Mouse (Mus musculus) T-helper 2 cell (primary cell): Measurements from ENCODE around the gene Cux2.
"Not testable (repeated sequence)": the region's sequence is repeated elsewhere in the genome, so short reads cannot be mapped to it uniquely, and the experiment has no call there.

Experiments
- in situ Hi-C: fragments of 300-600 bp; cut with MboI, MseI; formaldehyde crosslinking; loops from one replicate; pipeline ENCODE4 v1.15.1; 2025; ENCODE audit warnings: high pct_unique_total_duplicates

The Cux2 gene

DNA sequence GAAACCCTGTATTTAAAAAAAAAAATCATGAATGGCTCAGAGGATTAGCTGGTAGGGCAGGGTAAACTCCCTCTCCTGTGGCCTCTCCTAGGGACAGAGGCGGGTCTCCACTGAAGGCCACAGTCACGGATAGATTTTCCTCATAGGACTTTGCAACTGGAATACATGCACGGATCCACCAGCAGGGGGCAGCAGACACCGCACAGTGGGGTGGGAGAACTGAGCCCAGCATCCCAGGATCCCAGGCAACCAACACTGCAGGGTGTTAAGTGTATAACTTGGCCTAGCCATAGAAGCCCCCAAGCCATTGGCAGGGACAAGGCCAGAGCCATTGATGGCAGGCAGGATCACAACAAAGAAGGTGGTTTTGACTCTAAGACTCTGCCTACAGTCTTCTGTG is 177.7 kb downstream of the Cux2 start:
- in situ Hi-C loops, result no loop called here

- in situ Hi-C loops, result no loop called here
Observed at GRCm38 (mm10) chr5:121871515-121872030, 178.3 kb downstream of the Cux2 start.

GRCm38 (mm10) chr5:121870832-121871231 is 179.1 kb downstream of the Cux2 start:
- in situ Hi-C loops, result no loop called here

DNA sequence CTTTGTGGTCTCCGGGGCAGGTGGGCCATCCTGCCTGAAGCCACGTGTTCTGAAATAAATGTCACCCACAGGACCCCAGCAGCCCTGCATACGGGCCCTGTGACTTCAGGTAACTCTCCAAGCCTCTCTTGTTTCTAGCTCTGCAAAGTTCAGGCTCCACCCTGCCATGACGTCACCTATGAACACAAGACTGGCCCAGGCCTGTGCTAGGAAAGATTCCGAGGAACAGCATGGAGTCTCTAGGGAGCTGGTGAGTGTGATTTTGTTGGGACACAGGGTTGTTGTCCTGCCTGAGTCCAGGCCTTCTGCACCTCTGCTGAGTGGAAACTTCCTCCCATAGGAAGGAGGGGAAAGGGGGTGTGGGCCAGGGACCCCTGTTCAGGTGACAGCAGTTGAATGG is 181.9 kb downstream of the Cux2 start:
- in situ Hi-C loops, result no loop called here

- in situ Hi-C loops, result no loop called here
Observed at GRCm38 (mm10) chr5:121864330-121864729, 185.6 kb downstream of the Cux2 start.

DNA sequence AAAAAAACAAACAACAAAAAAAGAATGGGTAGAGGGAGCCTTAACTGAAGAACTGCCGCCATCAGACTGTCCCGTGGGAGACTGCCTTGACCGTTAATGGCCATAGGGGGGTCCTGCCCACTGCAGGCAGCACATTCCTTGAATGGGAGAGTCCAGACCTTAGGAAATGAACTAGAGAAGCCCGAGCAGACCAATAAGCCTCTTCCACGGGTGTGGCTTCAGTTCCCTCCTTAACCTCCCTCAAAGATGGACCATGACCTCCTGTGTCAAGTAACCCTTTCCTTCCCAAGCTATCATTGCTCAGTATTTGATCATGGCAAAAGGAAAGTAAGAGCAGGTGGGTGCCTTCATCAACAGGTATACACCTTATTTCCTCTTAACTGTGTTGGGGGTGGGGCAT is 187.9 kb downstream of the Cux2 start:
- in situ Hi-C loops, result no loop called here

DNA sequence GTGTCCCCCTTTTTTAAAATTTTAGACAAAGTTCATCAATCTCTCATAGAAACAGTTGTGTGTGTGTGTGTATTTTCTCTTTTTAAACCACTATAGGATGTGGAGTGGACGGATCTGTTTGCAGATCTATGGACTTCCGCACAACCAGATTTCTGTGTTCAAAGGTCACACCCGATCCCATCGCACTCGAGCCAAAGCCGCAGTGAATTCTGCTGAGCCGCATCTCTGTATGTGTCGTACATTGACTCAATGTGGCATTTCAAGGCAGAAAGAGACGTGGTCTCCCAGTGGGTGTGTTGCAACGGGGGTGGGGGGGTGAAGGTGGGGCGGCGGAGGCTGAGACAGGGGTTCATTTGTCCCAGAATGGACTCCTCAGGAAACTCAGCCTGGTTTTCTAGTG is 191.5 kb downstream of the Cux2 start:
- in situ Hi-C loops, result no loop called here

GRCm38 (mm10) chr5:121856740-121857139 is 193.2 kb downstream of the Cux2 start:
- in situ Hi-C loops, result no loop called here

- in situ Hi-C loops, result no loop called here
Observed at GRCm38 (mm10) chr5:121854768-121855167, 195.1 kb downstream of the Cux2 start.

GRCm38 (mm10) chr5:121853368-121854051 is 196.4 kb downstream of the Cux2 start:
- in situ Hi-C loops, result no loop called here

DNA sequence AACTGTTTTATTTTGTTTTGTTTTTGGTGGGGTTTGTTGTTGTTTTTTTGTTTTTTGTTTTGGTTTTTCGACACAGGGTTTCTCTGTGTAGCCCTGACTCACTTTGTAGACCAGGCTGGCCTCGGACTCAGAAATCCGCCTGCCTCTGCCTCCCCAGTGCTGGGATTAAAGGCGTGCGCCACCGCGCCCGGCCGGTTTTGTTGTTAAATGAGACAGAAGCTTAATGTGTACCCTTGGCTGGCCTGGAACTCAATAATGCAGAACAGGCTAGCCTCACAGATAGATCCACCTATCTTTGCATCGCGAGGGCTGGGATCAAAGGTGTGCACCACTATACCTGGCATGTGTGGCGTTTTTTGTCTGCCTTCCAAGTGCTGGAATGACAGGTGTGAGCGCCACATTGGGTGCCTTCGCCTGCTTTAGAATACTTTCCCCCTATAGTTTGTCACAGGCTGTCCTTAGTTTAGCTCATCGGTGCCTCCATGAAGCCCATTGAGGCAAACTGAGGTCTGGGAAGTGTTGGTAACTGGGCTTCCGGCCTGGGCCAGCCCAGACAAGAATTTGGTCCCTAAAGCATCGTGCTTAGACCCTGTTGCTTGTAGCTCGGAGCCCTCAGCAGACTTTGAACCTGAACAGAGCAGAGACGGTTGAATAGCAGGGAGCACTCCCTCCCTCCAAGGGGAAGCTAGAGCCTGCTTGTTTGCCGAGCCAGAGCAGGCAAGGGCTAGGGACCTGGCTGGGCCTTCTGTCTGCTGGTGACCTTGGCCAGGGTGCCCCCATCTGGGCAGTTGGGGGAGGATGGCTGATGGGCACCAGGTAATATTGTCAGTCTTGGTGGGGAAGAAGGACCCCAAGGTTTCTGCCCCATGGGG is 200.2 kb downstream of the Cux2 start:
- in situ Hi-C loops, result no loop called here

- in situ Hi-C loops, result no loop called here
Observed at GRCm38 (mm10) chr5:121848743-121849142, 201.2 kb downstream of the Cux2 start, which contains the start of gene Pheta1. Gene Pheta1 (plus strand): TSS chr5:121848984.

DNA sequence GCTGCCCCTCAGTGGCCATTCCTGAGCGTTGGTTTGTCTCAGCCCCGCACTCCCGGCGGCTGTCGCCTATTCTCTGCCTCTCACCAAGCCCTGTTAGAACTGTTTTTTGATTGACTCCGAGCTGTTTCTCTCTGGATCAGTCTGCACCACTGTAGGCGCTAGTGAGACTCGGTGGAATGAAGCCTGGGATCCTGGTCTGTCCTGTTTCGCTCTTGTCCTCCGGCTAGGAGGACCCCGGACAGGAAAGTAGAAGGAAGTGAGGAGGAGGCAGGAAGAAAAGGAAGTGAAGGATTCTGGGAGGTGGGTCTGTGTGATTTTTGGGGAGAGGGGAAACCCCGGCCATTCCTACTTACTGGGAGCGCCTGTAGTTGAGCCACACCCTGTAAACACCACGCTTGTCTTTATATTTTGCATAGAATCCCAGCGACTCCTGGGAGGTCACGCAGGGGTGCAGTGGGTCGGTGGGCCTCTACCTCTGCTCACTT is 201.8 kb downstream of the Cux2 start:
- in situ Hi-C loops, result no loop called here

DNA sequence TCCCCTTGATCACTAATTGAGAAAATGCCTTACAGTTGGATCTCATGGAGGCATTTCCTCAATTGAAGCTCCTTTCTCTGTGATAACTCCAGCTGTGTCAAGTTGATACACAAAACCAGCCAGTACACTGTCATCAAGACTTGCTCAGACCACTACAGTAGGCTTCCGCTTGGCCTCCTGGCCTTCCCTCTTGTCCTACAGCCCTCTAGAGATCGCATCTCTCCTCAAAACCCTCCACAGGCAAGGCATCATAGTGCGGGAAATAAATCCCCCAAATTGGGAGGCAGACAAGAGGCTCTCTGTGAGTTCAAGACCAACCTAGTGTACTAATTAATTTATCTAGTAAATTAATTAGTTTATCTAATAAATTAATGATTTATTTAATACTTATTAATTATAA is 202.6 kb downstream of the Cux2 start:
- in situ Hi-C loops, result not testable (repeated sequence)

GRCm38 (mm10) chr5:121846322-121846721 is 203.6 kb downstream of the Cux2 start:
- in situ Hi-C loops, result no loop called here

GRCm38 (mm10) chr5:121845361-121845760 is 204.5 kb downstream of the Cux2 start:
- in situ Hi-C loops, result no loop called here

- in situ Hi-C loops, result no loop called here
Observed at GRCm38 (mm10) chr5:121843138-121843905, 206.6 kb downstream of the Cux2 start.

DNA sequence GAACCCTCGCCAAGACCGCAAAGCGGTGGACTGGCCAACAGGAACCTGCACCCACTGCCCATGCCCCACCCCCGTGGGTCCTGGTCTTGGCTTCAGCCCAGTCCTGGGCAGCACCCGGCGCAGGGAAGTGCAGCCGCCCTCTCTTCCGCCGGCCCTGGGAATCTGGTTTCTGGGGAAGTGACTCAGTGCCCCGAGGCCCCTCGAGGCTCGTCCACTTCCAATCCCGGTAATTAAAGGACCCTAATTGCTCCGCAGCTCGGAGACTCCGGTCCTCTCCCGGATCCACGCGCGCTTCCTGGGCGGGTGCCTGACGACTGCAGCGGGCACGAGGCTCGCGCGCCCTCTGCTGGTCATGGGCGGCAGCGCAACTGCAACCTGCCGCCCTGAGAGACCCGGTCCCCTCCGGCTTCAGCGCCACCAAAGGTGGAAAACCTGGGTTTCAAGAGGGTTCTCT is 207.2 kb downstream of the Cux2 start:
- in situ Hi-C loops, result no loop called here

GRCm38 (mm10) chr5:121841973-121842372 is 207.9 kb downstream of the Cux2 start:
- in situ Hi-C loops, result no loop called here

GRCm38 (mm10) chr5:121841516-121841915 is 208.4 kb downstream of the Cux2 start:
- in situ Hi-C loops, result no loop called here

DNA sequence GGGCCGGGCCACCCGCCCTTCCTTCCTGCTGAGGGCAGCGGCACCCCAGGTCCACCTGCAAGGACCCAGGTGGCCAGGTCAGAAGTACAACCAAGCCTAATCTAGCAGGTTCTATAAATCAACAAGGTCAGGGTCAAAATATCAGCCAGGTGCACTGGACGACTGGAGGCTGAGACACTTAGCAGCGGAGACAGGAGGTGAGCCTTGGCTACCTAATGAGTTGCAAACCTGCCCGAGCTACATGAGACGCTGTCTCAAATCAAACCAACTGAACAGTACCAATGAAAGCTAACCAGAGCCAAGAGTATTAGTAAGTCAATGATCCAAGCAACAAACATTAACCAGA is 210.8 kb downstream of the Cux2 start:
- in situ Hi-C loops, result no loop called here
